Mouse (Mus musculus) central nervous system, embryonic 14 days (tissue): ENCODE measurements around the gene Spata7. TPM values are rescaled to one million over a fixed set of nuclear protein-coding genes. Genes with fewer than 3 reads are reported as not detected.

Experiments
- polyA plus RNA-seq: library from polyadenylated mRNA; depleted of rRNA; stranded (reverse); fragments of >200 nt; gene quantifications from 2 replicates; pipeline ENCODE4 v1.2.3, GENCODE M21; 2012; rRNA removed

The Spata7 gene
- 16.3 and 17.3 TPM in 2 replicates for polyA plus RNA-seq

GRCm38 (mm10) chr12:98627392-98628259 is at the start of gene Spata7:
Gene Spata7, plus strand, starts transcription at chr12:98628157.

Other genes with a start within 250 kb of the Spata7 start
- gene Kcnk10, start 49.8 kb upstream of the Spata7 start, polyA plus RNA-seq, result 11.8 and 16.9 TPM in 2 replicates
- gene Ptpn21, start 109.2 kb downstream of the Spata7 start, polyA plus RNA-seq, result 7.4 and 8.6 TPM in 2 replicates
- 148 and 156 TPM in 2 replicates for gene Zc3h14, start 118.8 kb downstream of the Spata7 start, polyA plus RNA-seq